Mouse (Mus musculus) adrenal gland, postnatal 25 days (tissue): ENCODE results near the gene Srrm2. TPM values are rescaled to one million over a fixed set of nuclear protein-coding genes. Genes with fewer than 3 reads are reported as not detected.
"Not testable (repeated sequence)": the region's sequence is repeated elsewhere in the genome, so short reads cannot be mapped to it uniquely, and the experiment has no call there.

ENCODE experiments used
- DNase-seq: peaks from one replicate; pipeline ENCODE4 v3.0.0; 2021; ENCODE audit warnings: mixed read lengths
- total RNA-seq: library from RNA; stranded (reverse); gene quantifications from 2 replicates; pipeline ENCODE4 v1.2.3, GENCODE M21; 2021

Gene Srrm2
- total RNA-seq, 1 experiment from 2014 or later = 1,016 TPM

DNA sequence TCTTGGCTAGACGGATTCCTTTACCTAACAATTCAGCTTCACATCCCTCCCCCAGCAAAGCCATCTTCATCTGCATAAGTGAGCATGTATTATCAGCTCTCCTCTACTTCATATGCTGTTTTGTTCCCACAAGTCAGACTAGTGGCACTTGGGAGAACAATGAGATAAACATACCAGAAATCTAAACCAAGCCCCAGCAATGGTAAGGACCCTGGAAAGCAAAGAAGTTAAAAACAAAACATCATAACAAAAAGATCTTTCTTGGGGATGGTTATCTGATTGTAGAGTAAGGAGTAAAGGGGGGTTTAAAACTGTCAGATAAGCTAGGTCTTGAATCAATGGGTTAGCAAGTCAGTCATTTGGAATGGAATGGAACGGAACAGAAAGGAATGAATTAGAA, 19.8 kb upstream of the Srrm2 start:
- no peak for DNase-seq

DNA sequence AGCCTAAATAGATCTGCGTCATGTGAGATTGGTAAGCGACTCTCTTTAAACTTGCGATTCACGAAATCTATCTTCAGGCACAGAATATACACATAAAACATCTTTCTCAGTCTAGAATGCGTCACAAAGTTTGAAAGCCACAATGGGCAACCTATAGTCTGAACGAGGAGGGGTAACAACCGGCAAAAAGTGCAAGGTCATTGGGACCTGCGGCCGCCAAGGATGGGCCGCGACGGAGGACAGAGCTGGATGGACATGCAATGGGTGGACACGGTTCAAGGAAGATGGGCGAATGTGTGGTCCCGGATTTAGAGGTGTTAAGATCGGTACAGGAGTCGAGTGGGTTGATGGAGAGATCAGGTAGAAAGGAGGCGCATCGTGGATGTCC, 19.4 kb upstream of the Srrm2 start:
- DNase-seq = no peak

DNA sequence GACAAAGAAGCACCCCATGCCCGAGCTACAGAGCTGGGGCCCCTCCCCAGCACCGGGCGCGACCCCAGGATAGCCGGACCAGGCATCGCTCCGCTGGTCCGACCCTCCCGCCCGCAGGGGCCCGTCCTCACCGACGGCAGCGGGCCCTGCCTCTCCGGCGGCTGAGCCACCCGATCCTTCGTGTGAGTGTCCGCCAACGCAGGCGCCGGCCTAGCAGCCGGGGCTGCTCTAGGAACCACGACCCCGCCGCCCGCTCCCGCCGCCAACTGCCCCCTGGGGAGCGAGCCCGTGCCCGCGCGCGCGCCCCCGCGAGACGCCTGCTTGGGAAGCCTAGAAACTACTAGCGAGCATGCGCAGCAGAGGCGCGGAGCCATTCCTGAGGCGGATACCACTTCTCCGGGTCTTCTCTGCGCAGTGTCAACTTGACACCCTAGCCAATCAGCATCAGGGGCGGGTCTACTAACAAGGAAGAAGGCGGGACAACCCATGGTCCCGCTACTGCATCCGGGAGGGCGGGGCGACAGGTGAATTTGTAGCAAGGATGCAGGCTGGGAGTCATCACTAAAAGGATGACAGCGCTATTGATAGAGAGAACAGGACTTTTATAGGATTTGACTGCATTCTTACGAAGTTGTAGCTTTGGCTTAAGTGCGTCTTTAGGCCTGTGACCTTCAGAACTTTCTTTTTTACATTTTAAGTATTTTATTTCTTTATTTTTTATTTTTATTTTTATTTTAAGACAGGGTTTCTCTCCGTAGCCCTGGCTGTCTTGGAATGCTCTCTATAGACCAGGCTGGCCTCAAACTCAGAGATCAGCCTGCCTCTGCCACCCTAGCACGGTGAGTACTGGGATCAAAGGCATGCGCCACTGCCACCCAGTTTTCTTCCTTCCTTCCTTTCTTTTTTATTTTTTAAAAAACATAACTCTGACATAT, 18.8 kb upstream of the Srrm2 start, which contains the start of gene Flywch1:
TSS of gene Flywch1 (minus strand) at position 319 of the 935 bp plus-strand sequence.
- DNase-seq = peak; percentile 97

DNA sequence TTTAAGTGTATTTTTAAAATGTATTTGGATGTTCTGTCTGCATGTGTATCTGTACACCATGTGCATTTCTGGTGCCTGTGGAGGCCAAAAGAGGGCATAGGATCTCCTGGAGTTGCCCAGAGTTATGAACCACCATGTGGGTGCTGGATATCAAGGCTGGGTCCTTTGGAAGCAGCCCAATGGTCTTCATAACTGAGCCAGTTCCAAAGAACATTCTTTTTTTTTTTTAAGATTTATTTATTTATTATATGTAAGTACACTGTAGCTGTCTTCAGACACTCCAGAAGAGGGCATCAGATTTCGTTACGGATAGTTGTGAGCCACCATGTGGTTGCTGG, 18.1 kb upstream of the Srrm2 start:
- not testable (repeated sequence) for DNase-seq

DNA sequence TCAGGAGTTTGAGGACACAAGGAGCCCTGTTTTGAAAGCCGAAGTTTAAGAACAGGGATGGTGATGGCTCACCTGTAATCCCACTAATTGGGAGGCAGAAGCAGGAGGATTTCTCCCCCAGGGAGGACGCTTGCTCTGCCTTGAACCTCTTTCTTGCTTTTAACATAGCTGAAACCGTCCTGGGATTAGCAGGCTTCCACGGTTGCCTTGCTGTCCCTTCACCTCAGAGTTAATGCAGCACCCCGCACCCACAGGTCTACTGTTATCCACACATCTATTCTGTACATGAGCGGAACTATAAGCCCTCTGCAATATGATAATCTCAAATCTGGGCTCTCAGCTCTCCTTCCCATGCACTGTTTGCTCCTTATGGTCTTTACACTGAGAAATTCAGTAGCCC, 16.7 kb upstream of the Srrm2 start:
- DNase-seq = no peak

DNA sequence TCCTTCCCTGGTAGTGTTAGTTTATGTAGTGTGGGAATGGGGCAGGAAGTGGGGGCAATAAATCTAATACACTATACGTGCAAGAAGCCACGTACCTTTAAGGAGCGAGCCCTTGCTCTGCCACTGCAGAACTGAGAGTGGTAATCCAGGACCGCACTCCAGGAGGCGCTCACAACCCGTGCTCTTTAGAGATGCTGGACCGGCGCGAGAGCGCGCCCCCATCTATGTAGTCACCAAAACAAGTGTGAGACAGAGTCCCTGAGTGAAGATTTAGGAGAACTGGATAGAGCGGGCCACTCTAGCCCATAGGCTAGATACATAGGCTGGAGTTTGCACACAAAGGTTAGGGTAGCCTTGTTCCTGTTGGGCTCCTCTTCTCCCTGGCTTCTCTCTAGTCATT, 16.2 kb upstream of the Srrm2 start:
- peak; percentile 86 for DNase-seq

DNA sequence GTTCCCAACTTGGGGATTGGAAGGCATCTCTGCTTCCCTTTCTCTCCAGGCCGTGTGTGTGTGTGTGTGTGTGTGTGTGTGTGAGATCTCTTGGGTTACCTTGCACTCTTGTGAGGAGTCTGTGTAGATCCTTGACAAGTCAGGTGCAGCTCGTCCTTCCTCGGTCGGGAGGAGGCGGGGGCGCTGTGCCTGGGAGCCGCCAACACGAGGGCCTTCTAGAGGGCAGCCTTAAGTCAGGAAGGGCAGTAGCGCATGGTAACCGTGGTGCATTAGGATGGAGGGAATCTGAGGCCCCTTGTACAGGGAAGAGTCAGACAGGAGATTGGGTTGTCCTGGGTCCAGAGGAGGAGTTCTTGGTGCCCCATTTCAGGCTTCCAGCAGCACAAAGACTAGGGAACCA, 14.1 kb upstream of the Srrm2 start:
- no peak for DNase-seq

DNA sequence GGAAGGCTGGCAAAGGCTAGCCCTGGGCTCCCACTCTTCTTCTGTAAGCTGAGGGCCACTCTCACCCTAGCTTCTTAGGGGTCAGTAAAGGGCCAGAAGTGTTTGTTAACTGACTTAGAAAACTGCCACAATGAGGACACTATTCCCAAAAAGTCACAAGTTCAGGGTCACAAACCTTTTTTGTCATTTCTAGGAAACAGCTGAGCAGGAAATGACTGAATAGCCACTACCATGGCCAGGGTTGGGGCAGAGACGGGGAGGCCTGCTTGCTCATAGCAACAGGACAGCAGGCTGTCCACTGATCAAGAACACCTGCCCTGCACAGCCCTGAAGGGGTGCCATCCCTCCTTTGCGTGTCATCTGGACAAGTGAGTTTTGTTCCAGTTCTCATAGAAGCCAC, 13.2 kb upstream of the Srrm2 start:
- no peak for DNase-seq

DNA sequence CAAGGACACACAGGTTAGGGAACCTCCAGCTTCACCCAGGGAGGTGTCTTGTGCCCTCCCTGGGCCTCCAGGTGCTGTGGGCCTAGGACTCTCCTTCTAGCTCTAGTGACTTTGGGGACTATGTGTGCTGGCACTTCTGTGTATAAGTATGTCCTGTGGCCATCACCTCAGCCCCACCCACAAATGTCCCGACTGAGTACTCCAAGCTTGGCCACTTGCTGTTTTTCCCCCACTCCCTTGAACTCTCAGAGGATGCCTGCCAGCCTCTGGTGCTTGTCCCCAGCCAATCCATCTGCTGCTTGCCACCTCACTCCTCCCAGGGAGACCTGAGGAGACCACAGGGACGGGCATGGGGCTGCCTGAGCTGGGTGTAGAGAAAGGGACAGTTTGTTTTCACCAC, 11.9 kb upstream of the Srrm2 start:
- DNase-seq = no peak

DNA sequence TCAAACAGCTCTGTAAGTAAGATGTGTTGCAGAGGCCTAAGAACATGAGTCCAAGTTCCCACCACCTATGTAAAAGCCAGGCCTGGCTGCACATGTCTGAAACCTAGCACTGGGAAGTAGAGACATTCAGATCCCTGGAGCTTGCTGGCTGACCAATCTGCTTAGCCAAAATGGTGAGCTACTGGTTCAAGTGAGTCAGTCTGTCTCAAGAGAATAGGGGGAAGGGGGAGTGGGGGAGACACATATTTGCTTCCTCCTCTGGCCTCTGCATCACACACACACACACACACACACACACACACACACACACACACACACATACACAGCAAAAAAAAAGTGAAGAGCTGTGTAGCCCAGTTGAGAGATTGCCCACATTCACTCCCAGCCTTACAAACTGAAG, 7.0 kb upstream of the Srrm2 start:
- DNase-seq = no peak

DNA sequence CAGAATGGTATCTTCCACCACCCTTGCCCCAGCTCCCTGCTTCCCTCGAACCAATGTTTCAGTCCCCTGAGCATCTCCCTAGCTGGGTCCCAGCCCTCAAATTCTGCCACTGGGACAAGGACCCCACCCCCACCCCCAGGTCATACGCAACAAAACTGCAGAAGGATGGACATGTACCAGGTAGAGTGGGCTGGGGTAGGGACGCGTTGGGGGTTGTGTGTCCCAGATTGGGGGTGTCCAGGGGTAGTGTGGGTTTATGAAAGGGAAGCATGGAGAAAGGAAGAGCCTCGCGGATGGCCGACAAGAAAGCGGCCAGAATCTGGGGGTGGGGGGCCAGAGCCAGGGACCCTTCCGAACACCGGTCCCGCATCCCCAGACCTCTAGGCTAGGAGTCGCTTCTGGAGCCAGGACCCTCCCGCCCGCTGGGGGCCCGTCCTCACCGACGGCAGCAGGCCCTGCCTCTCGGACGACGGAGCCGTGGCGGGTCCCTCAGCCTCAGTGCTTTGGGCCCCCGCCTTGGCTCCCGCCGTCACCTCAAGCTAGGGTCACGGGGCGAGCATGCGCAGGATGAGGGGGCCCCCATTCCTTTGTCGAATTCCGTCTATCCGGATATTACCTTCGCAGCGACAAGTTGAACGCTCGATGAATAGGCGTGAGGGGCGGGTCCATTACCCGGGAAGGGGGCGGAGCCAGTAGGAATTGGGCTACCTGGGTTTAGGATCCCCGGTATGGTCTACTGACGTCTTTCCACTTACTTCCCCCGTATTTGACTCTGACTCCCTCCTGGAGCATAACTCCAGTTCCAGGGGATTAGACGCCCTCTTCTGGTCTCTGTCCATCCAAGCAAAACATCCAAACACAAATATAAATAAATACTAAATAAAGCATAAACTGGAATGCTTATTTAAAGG, 4.5 kb upstream of the Srrm2 start, which contains the start of gene Flywch2:
TSS of gene Flywch2 (minus strand) at position 521 of the 911 bp plus-strand sequence.
- DNase-seq = peak; percentile 78

DNA sequence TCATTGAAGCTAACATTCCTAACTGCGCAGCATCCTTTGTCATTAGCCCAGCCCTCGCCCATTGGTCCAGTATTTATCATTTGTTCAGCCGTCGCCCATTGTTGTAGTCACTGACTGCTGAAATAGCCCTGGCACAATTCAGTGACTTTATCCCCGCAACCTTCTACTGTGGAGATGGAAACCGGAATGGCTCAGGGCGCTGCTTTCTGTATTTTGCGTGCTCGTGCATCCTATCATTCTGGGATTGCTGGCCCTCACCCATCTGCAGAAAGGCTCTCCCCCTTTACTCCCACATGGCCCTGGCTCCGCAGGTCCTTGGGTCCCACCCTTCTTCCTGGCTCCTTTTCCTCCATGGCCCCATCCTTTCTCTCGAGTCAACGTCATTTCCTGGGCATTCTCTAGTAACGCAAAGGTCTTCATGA, 3.8 kb upstream of the Srrm2 start:
- no peak for DNase-seq

DNA sequence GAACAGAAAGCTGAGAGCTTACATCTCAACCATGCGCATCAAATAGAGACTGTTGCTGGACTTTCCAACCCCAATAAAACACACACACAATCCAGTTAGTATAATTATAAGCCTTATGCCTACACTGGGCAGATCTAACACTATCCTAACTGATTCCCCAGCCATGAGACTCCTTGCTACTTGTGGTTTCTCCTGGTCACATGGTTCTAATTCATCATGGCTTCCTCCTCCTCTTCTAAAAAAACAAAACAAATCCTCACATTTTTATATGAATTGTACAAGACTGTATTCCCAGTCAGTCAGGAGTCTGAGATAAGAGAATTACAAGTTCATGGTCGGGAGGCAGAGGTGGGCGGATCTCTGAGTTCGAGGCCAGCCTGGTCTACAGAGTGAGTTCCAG, 1.4 kb upstream of the Srrm2 start:
- DNase-seq = no peak

DNA sequence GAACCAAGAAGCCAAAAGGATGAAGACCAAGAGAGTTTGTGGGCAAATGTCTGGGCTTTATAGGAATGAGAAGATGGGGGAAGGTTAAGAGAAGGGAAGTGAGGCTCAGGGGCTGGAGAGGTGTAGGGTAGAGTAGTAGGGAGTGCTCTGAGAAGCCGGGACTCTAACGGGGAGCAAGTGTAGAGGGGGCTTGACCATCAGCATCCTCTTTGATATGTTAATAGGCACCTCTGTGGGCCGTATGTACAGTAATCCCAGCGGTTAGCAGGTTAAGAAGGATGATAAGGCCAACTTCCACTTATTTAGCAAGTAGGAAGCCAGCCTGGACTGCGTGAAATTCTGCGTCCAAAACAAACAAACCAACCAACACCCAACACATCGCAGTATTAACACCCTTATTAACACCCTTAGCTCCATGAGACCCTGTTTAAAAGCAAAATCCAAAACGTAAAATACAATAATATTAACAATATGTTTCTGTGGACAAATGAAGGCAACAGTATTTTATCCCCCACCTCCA, 523 bp upstream of the Srrm2 start:
- DNase-seq = no peak

DNA sequence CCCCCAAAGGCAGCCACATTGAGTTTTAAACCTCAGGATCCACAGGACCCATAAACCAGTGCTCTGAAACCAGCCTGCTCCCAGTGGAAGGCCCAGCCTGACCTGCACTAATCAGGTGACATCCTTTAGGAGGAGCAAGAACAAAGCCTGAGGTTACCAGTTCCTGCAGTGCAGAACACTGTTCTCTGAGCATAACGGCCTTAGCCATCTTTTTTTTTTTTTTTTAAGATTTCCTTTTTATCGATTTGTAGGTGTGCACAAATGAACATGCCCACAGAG, 686 bp downstream of the Srrm2 start:
- DNase-seq = no peak

DNA sequence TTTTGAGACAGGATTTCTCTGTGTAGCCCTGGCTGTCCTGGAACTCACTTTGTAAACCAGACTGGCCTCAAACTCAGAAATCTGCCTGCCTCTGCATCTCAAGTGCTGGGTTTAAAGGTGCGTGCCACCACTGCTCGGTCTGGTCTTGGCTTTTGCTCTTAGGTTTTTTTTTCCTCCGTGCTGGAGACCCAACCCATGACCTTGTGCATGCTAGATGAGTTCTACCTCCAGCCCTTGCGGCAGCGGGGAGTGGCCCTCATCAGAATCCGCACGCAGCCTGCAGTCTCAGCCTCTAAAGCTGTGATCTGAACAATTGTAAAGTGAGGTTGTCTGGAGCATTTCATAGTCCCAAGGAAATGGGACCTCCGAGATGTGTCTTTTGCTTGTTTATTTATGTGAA, 5.0 kb downstream of the Srrm2 start:
- no peak for DNase-seq

DNA sequence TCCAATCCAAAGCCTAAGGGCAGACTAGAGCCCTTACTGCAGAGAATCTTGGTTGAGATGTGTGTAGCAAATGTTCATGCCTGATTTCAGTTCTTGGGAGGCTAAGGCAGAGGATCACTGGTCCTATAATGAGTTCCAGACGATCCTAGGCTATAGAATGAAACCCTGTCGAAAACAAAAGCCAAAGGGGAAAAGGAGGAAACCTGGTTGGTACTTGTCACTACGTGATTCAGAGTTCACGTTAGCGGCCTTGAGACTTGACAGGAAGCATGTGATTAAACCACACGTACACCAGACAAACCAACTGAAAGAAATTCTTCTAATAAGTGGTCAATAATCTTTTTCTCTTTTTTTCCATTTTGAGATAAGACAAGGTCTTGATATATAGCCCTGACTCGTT, 7.0 kb downstream of the Srrm2 start:
- no peak for DNase-seq

DNA sequence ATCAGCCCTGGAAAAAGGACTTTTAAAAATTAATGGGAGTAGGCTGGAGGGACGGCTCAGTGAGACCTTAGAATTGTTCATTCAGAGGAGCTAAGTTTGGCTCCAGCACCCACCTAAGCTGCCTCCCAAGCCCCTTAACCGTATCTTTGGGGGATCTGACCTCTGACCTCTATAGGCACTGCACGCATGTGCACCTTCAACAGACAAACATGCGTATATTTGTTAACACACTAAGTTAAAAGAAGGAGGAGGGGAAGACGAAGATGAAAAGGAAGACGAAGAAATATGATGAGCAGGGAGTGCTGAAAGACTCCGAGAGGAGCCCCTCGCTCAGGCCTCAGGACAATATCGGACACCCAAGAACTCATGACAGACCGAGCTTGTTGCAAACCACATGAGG, 11.3 kb downstream of the Srrm2 start:
- DNase-seq = no peak

DNA sequence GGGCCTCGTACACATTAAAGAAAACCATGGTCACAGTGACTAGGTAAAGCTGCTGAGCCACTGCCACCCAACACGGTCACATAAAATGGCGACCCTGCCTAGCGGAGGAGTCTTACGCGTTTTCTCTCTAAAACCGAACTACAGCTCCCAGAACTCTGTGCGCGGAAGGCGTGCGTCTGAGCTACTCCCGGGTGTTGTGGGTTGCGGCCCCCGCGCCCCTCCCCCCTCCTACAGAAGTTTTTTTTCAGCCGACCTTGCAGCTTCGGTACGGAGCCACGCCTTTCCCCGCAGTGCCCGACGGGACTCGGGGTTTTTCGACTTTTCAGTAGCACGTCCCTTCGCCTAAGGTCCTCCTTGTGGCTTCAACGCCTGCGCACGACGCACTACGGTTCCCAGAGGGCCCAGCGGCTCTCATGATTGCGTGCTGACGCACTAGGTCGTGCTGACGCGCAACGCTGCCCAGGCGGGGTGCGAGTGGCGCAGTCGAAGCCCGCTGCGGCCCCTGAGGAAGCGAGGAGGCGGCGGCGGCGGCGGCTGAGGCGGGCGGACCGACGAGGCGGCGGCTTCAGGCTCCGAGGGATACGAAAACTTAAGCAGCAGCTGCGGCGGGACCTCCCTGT, 12.5 kb downstream of the Srrm2 start:
- peak; percentile 94 for DNase-seq

DNA sequence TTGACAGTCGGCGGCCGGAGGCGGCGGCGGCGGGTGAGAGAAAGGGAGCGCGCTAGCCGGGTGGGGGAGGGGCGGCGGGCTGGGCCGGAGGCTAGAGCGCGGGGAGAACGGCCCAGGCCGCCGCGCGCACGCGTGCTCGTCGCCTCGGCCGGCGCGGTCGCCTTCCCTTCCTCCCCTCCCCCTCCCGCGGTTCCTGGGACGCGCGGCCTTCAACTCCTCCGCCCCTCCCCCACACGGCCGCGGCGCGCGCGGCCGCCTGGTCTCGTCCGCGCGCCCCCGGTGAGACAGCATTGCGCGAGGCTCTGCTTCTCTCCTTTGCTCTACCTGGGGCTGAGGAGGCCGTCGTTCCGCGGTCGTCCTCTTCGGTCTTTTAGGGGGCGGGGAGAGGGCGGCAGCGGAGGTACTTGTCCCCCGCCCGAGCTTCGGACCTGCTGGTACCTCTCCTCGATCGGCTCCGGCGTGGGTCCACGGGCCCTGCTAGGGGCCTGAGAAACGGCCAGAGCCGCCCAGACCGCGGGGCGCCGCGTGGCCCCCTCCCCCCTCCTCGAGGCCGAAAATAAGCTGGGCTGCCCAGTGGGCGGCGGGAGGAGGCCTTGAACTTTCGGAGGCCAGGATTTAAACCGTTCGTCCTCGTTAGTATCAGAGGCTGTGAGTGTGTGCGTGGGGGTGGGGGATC, 13.2 kb downstream of the Srrm2 start:
- peak; percentile 89 for DNase-seq

DNA sequence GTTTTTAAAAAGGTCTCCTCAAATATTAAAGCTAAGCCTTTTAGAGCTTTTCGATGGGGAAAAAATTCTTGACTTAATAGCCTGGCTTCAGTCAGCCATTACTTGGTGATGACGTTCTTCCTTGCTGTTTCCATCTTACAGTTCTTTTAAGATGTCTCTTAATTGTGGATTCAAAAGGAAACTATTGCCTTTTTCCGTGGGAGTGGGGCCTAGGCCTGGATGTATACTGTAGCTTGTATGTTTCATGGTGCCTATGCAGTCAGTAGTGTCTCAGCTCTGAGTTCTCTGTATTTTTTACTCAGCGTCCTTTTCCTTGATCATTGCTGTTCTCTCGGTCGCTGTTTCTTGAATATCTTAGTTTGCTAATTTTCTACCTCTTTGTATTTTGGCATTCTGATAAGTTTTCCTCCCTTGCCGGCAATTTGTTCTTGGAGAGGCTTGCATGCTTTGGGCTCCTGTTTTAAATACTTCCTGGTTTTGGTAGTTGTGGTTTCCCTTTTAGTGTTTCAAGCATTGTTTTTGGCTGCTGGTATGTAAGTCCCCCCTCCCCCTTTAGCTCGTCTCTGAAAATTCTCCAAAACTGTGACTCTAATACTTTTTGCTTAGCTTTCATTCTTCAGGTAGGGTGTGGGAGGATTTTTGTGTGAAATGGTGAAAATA, 14.2 kb downstream of the Srrm2 start:
- DNase-seq = no peak

DNA sequence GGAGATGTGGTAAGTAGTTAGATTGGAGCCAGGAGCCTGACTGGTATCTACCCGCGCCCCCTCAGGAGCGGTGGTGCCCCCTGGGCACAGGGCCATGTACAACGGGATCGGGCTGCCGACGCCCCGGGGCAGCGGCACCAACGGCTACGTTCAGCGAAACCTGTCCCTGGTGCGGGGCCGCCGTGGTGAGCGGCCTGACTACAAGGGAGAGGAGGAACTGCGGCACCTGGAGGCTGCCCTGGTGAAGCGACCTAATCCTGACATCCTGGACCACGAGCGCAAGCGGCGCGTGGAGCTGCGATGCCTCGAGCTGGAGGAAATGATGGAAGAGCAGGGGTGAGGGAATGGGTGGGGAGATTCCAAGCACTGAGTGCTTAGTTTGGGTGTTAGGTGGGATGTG, 16.5 kb downstream of the Srrm2 start:
- peak; percentile 62 for DNase-seq
